Mouse (Mus musculus): ENCODE measurements around the gene Ankrd13d.

Gene Ankrd13d

GRCm38 (mm10) chr19:4301735-4302651, 19.1 kb upstream of the Ankrd13d start:
- DNase-seq (ENCODE audit: low spot score in 2 of 2): no peak

DNA sequence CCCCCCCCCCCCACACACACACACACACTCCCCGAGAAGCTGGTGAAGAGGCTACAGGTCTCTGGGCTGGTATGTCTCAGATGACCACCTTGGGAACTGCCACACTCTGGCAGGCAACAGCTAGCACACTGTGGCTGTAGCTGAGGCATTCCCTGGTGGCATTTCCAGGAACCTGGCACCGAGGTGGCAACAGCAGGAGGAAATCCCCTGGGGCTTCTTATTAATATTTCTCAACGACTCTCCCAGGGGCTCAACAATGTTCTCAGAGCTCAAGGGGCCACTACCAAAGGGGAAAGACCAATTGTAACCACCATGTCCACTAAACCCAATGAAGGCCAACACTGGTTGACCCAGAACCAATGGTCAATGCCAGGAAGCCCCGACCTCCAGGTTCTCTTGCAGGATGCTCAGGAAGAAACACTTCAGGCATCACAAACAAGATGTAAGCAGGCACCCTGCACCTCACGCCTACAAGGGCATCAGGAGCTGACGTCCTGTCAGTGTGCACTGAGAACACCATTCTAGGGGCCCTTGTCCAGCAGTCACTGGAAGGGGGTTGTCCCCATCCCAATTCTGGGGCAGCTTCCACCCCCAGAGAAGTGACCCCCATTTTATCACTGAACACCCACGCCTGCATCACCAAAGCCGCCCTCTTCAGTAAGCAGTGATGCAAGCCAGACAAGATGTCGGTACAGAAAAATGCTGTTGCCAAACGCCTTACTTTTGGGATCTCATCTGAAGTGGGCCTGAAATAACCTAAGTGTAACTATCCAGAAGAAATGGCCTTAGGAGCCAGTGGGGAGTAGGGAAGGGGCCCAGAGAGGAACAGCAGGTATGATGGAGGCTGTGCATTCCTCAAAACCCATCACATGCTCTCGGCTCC, 18.2 kb upstream of the Ankrd13d start:
- no peak for DNase-seq (ENCODE audit: low spot score in 2 of 2)

GRCm38 (mm10) chr19:4300271-4300704, 17.4 kb upstream of the Ankrd13d start:
- DNase-seq (ENCODE audit: low spot score in 2 of 2): no peak

DNA sequence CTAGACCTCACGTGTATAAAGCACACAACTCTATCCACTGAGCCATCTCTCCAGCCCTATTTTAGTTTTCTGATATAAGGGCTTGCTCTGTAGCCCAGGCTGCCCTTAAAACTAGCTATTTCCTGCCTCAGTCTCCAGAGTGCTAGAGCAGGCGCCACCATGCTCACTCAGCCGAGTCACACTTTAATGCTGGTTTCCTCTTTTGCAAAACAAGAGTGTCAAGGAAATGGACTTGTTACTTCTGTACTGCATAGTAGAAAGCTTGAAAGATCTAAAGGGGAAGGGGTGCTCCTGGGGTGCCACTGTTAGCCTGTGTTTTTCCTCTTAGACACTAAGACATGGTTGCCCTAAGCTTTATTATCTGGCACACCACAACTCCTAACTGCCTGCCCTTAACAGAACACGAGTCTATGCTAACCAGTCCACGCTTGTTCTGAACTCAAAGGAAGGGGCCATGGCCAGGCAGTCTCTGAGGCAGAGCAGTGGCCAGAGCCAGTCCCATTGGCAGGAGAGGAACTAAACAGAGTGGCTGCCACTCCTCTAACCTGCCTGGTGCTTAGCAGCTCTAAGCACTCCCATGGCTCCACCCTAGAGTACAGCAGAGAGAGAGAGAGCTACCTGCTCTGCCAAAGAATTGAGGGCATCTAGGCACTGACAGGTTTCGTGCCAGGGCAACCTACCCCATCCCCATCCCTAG, 16.8 kb upstream of the Ankrd13d start:
- DNase-seq (ENCODE audit: low spot score in 2 of 2): no peak

- no peak for DNase-seq (ENCODE audit: low spot score in 2 of 2)
Measured at GRCm38 (mm10) chr19:4299126-4299525, 16.2 kb upstream of the Ankrd13d start.

- DNase-seq (ENCODE audit: low spot score in 2 of 2): peak in 1 of 2 experiments; percentile 55
Measured at GRCm38 (mm10) chr19:4298322-4299121, 15.6 kb upstream of the Ankrd13d start.

GRCm38 (mm10) chr19:4297851-4298250, 14.9 kb upstream of the Ankrd13d start:
- peak in 1 of 2 experiments; percentile 56 for DNase-seq (ENCODE audit: low spot score in 2 of 2)

GRCm38 (mm10) chr19:4296611-4297010, 13.7 kb upstream of the Ankrd13d start:
- no peak for DNase-seq (ENCODE audit: low spot score in 2 of 2)

- DNase-seq (ENCODE audit: low spot score in 2 of 2): no peak
Measured at GRCm38 (mm10) chr19:4295391-4295790, 12.5 kb upstream of the Ankrd13d start.

DNA sequence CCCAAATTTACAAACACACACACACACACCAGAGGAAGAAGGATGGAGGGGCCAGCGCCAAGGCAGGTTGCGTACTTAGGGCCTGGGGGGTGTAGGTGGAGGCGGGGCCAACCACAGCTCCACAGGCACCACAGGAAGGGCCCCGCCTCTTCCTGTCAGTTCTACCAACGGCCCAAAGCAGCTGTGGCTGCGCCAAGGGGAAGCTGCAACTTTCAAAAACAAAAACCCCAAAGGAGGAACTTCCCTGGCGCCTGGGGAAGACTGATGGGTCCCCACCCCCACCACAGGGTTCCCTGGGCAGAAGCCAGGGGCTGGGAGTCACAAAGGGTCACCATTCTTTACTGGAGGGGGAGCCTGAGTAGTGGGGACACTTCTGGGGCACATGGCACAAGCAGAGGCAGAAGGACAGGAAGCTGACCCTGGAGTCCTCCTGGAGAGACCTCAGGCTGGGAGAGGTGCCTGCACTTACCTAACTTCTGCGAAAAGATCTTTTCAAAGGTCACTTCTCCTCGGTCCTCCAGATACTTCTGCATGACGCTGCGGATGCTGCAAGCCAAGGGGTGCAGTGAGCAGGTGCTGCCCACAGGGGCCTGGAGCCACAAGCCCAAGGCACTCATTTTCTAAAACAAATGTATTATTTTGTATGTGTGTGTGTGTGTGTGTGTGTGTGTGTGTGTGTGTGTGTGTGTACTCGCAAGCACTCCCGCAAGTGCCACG, 11.6 kb upstream of the Ankrd13d start:
- no peak for DNase-seq (ENCODE audit: low spot score in 2 of 2)

GRCm38 (mm10) chr19:4291161-4291560, 8.2 kb upstream of the Ankrd13d start:
- no peak for DNase-seq (ENCODE audit: low spot score in 2 of 2)

- DNase-seq (ENCODE audit: low spot score in 2 of 2): no peak
Measured at GRCm38 (mm10) chr19:4290749-4291148, 7.8 kb upstream of the Ankrd13d start.

- DNase-seq (ENCODE audit: low spot score in 2 of 2): no peak
Measured at GRCm38 (mm10) chr19:4283653-4284052, 716 bp upstream of the Ankrd13d start.

- DNase-seq (ENCODE audit: low spot score in 2 of 2): no peak
Measured at GRCm38 (mm10) chr19:4280425-4280824, 2.5 kb downstream of the Ankrd13d start.

DNA sequence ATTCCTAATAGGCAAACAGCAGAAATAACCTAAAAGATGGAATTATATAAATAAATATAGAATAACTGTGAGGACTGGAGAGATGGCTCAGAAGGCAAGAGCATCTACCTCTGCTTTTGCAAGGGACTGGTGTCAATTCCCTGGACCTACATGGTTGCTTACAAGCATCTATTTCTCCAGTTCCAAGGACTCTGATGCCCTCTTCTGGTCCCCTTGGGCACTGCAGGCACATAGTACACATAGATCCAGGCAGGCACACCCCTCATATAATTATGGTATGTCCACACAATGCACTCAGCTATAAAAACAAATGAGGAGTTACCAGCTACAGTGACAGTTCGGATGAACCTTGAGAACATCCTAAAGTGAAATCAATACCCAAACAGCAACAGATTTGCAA, 3.5 kb downstream of the Ankrd13d start:
- no peak for DNase-seq (ENCODE audit: low spot score in 2 of 2)

GRCm38 (mm10) chr19:4270972-4271371, 12.0 kb downstream of the Ankrd13d start:
- no peak for DNase-seq (ENCODE audit: low spot score in 2 of 2)

- DNase-seq (ENCODE audit: low spot score in 2 of 2): no peak
Measured at GRCm38 (mm10) chr19:4270187-4270586, 12.8 kb downstream of the Ankrd13d start.

GRCm38 (mm10) chr19:4268566-4269361, 14.2 kb downstream of the Ankrd13d start, which contains the start of gene Ssh3:
TSS of gene Ssh3 (minus strand) at chr19:4269180.
- peak; percentile 79 to 82 for DNase-seq (ENCODE audit: low spot score in 2 of 2)

DNA sequence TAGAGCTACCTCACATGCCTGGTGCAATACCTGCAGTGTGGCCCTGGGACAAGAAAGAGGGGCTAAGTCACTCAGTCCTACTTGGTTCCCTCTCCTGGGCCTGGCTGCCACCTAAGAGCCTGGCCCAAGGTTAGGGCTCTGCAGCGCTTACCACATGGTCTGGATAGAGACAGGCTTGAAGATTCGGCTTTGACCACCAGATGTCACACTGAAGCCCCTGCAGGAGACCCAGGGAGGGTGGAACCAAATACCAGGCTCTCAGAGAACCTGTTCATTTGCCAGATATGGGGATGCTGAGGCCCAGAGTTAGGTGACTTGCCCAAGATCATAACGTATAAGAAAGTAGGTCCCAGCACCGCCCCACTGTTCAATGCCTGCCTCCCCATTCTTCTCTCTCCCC, 17.0 kb downstream of the Ankrd13d start:
- DNase-seq (ENCODE audit: low spot score in 2 of 2): no peak
